Mouse (Mus musculus) forebrain, postnatal 0 days (tissue): Measurements from ENCODE around the gene Isoc2b. TPM values are rescaled to one million over a fixed set of nuclear protein-coding genes. Genes with fewer than 3 reads are reported as not detected.

Experiments used
- ATAC-seq: fragments of 200-750 bp; cut with Nextera tagmentation; 2 replicates; pipeline ENCODE4 v1.8.0; 2017; ENCODE audit warnings: mild to moderate bottlenecking, moderate library complexity
- DNase-seq: peaks from one replicate; pipeline ENCODE4 v3.0.0-alpha.2; 2015
- H3K27ac ChIP-seq: fragments of 300-500 bp; sonication (generic); 2 replicates; pipeline ENCODE4 v1.5.1; 2014; ENCODE audit warnings: low read depth, mild to moderate bottlenecking, antibody characterized with exemption, low read length, moderate library complexity, mixed read lengths
- H3K27me3 ChIP-seq: fragments of 300-500 bp; sonication (generic); 2 replicates; pipeline ENCODE4 v1.6.1; 2014; ENCODE audit warnings: mild to moderate bottlenecking, low read length, mixed read lengths; ENCODE audit not compliant: insufficient read depth
- H3K36me3 ChIP-seq: fragments of 300-500 bp; sonication (generic); 2 replicates; pipeline ENCODE4 v1.6.1; 2014; ENCODE audit warnings: mild to moderate bottlenecking, moderate library complexity; ENCODE audit not compliant: insufficient read depth
- H3K4me1 ChIP-seq: fragments of 300-500 bp; sonication (generic); 2 replicates; pipeline ENCODE4 v1.6.1; 2014; ENCODE audit warnings: antibody characterized with exemption; ENCODE audit not compliant: insufficient read depth
- H3K4me2 ChIP-seq: fragments of 300-500 bp; sonication (generic); 2 replicates; pipeline ENCODE4 v1.6.1; 2014; ENCODE audit warnings: low read depth, mild to moderate bottlenecking, moderate library complexity
- H3K4me3 ChIP-seq: fragments of 300-500 bp; sonication (generic); 2 replicates; pipeline ENCODE4 v1.5.1; 2014; ENCODE audit warnings: low read depth, low read length, mixed read lengths
- H3K9ac ChIP-seq: fragments of 300-500 bp; sonication (generic); 2 replicates; pipeline ENCODE4 v1.6.1; 2014; ENCODE audit warnings: mild to moderate bottlenecking
- H3K9me3 ChIP-seq: fragments of 300-500 bp; sonication (generic); 2 replicates; pipeline ENCODE4 v1.6.1; 2016; ENCODE audit warnings: low read length
- CTCF ChIP-seq: sonication (generic); IDR thresholded peaks from 2 replicates; pipeline ENCODE4 v1.5.1; 2016; ENCODE audit warnings: antibody characterized with exemption, control low read depth, low read depth
- WGBS: fragments of 180-500 bp; shearing (Covaris S2); extraction: QIAGEN DNeasy Blood & Tissue Kit; methylation state at CpG from one replicate; pipeline ENCODE4 v1.1.7; 2014; 5-methylcytosine and 5-hydroxymethylcytosine counted together
- polyA plus RNA-seq: library from polyadenylated mRNA; unstranded; fragments of >200 nt; fragmentation: Nextera tagmentation; extraction: Ambion mirVana; gene quantifications from 2 replicates; pipeline ENCODE4 v1.2.1, GENCODE M21; 2015
- total RNA-seq: library from RNA; depleted of rRNA; stranded (reverse); fragments of >200 nt; gene quantifications from 2 replicates; pipeline ENCODE4 v1.2.3, GENCODE M21; 2014; rRNA removed

Gene Isoc2b
- total and polyA plus RNA-seq, 2 experiments from 2014 or later: 2.5 to 3.7 TPM

DNA sequence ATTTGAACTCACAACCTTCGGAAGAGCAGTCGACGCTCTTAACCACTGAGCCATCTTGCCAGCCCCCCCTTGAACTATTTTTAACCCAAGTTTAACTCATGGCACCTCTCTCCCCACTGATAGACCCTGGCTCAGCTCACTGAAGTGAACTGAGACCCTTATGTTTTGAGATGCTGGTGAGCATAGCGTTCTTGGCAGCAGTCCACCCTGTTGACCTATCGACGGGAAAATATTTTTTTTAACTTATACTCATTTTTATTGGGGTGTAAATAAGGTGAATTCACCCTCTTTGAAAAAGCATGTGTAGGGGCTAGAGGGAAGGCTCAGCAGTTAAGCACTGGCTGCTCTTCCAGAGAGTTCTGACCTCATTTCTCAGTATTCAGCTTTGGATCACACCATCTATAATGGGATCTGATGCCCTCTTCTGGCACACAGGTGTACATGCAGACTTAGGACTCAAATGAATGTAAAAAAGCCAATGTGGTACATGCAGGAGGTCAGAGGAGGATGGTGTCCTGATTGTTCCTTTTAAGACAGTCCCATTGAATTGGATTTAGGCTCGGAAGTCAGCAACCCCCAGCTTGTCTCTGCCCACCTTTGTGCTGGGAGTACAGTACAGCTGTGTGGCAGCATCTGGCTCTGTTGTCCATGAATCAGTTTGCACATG lies 74.2 kb downstream of the Isoc2b start:
- peak; percentile 25; the same call in 1 of the 2 replicates for ATAC-seq
- H3K9ac ChIP-seq: no peak overlapping the region
- DNase-seq: peak; percentile 68
- no peak overlapping the region for H3K4me2 ChIP-seq
- H3K36me3 ChIP-seq: peaks cover 26% of the 10 kb centered on the region
- WGBS: 69% methylated on average over 7 of the region's 7 CpGs
- H3K9me3 ChIP-seq: no peaks in the 10 kb centered on the region
- 0 out of 2 replicates have a peak, but pooled peaks cover 4% of the 10 kb centered on the region for H3K4me1 ChIP-seq
- no peak overlapping the region for H3K27ac ChIP-seq
- no peaks in the 10 kb centered on the region for H3K27me3 ChIP-seq
- TF ChIP-seq CTCF: peak; percentile 79
- no peak overlapping the region for H3K4me3 ChIP-seq

Other genes starting within 250 kb of the Isoc2b start
Only the 30 nearest of the 33 such genes appear.
- gene Hspbp1, start 185.2 kb downstream of the Isoc2b start, total RNA-seq: 188 and 219 TPM in 2 replicates
- gene Hspbp1, start 185.2 kb downstream of the Isoc2b start, polyA plus RNA-seq: 206 and 214 TPM in 2 replicates
- gene Brsk1, start 179.7 kb downstream of the Isoc2b start, total RNA-seq: 188 and 205 TPM in 2 replicates
- 4.6 and 6.2 TPM in 2 replicates for gene Brsk1, start 179.7 kb downstream of the Isoc2b start, polyA plus RNA-seq
- not detected in 2 replicates for gene Tmem150b, start 145.0 kb downstream of the Isoc2b start, total RNA-seq
- 0.18 TPM in 1 of 2 replicates, not detected in the other for gene Tmem150b, start 145.0 kb downstream of the Isoc2b start, polyA plus RNA-seq
- 36.8 and 59.1 TPM in 2 replicates for gene Kmt5c, start 130.1 kb downstream of the Isoc2b start, total RNA-seq
- 32.3 and 35.1 TPM in 2 replicates for gene Kmt5c, start 130.1 kb downstream of the Isoc2b start, polyA plus RNA-seq
- gene Cox6b2, start 117.2 kb downstream of the Isoc2b start, total RNA-seq: 3.8 and 4.8 TPM in 2 replicates
- 19.8 and 23.3 TPM in 2 replicates for gene Cox6b2, start 117.2 kb downstream of the Isoc2b start, polyA plus RNA-seq
- gene Fam71e2, start 99.0 kb downstream of the Isoc2b start, total RNA-seq: not detected in 2 replicates
- gene Fam71e2, start 99.0 kb downstream of the Isoc2b start, polyA plus RNA-seq: not detected in 2 replicates
- gene Il11, start 87.4 kb downstream of the Isoc2b start, total RNA-seq: 1.2 and 2.6 TPM in 2 replicates
- gene Il11, start 87.4 kb downstream of the Isoc2b start, polyA plus RNA-seq: 1.2 and 2.1 TPM in 2 replicates
- not detected in 2 replicates for gene Tmem190, start 87.3 kb downstream of the Isoc2b start, total RNA-seq
- not detected in 2 replicates for gene Tmem190, start 87.3 kb downstream of the Isoc2b start, polyA plus RNA-seq
- gene Tmem238, start 80.6 kb downstream of the Isoc2b start, total RNA-seq: 7.3 and 10.1 TPM in 2 replicates
- gene Tmem238, start 80.6 kb downstream of the Isoc2b start, polyA plus RNA-seq: 13.3 and 15.0 TPM in 2 replicates
- 161 and 191 TPM in 2 replicates for gene Rpl28, start 77.4 kb downstream of the Isoc2b start, total RNA-seq
- gene Rpl28, start 77.4 kb downstream of the Isoc2b start, polyA plus RNA-seq: 313 and 332 TPM in 2 replicates
- gene Ube2s, start 57.7 kb downstream of the Isoc2b start, total RNA-seq: 300 and 347 TPM in 2 replicates
- gene Ube2s, start 57.7 kb downstream of the Isoc2b start, polyA plus RNA-seq: 232 and 259 TPM in 2 replicates
- gene Shisa7, start 25.6 kb downstream of the Isoc2b start, total RNA-seq: 52.4 and 66.6 TPM in 2 replicates
- 6.8 and 9.4 TPM in 2 replicates for gene Shisa7, start 25.6 kb downstream of the Isoc2b start, polyA plus RNA-seq
- gene Isoc2a, start 6.9 kb upstream of the Isoc2b start, total RNA-seq: 4.8 and 4.9 TPM in 2 replicates
- gene Isoc2a, start 6.9 kb upstream of the Isoc2b start, polyA plus RNA-seq: 0.26 and 0.39 TPM in 2 replicates
- gene Gm36210, start 36.3 kb upstream of the Isoc2b start, total RNA-seq: 0.48 and 0.85 TPM in 2 replicates
- 0.29 and 0.47 TPM in 2 replicates for gene Gm36210, start 36.3 kb upstream of the Isoc2b start, polyA plus RNA-seq
- 5.4 and 9.2 TPM in 2 replicates for gene Zfp628, start 45.0 kb upstream of the Isoc2b start, total RNA-seq
- 5.8 and 6.0 TPM in 2 replicates for gene Zfp628, start 45.0 kb upstream of the Isoc2b start, polyA plus RNA-seq
- gene Nat14, start 51.8 kb upstream of the Isoc2b start, total RNA-seq: 45.5 and 69.9 TPM in 2 replicates
- 20.5 and 54.3 TPM in 2 replicates for gene Nat14, start 51.8 kb upstream of the Isoc2b start, polyA plus RNA-seq
- gene Ssc5d, start 55.5 kb upstream of the Isoc2b start, total RNA-seq: 0.54 and 1.7 TPM in 2 replicates
- 0.51 and 0.63 TPM in 2 replicates for gene Ssc5d, start 55.5 kb upstream of the Isoc2b start, polyA plus RNA-seq
- not detected in 2 replicates for gene Sbk2, start 94.1 kb upstream of the Isoc2b start, total RNA-seq
- gene Sbk2, start 94.1 kb upstream of the Isoc2b start, polyA plus RNA-seq: not detected in 2 replicates
- 0.23 and 0.76 TPM in 2 replicates for gene Sbk3, start 100.9 kb upstream of the Isoc2b start, total RNA-seq
- 0.39 and 0.76 TPM in 2 replicates for gene Sbk3, start 100.9 kb upstream of the Isoc2b start, polyA plus RNA-seq
- 34.6 and 34.7 TPM in 2 replicates for gene Zfp579, start 125.9 kb upstream of the Isoc2b start, total RNA-seq
- gene Zfp579, start 125.9 kb upstream of the Isoc2b start, polyA plus RNA-seq: 36.7 and 42.6 TPM in 2 replicates
- gene Zfp524, start 144.2 kb upstream of the Isoc2b start, total RNA-seq: 4.6 and 6.4 TPM in 2 replicates
- 5.0 and 5.3 TPM in 2 replicates for gene Zfp524, start 144.2 kb upstream of the Isoc2b start, polyA plus RNA-seq
- gene Fiz1, start 144.4 kb upstream of the Isoc2b start, total RNA-seq: 30.0 and 33.9 TPM in 2 replicates
- gene Fiz1, start 144.4 kb upstream of the Isoc2b start, polyA plus RNA-seq: 26.9 and 28.6 TPM in 2 replicates
- not detected in 2 replicates for gene Gm44973, start 145.2 kb upstream of the Isoc2b start, total RNA-seq
- 3.1 TPM in 2 replicates for gene Gm44973, start 145.2 kb upstream of the Isoc2b start, polyA plus RNA-seq
- 27.3 and 33.3 TPM in 2 replicates for gene Zfp865, start 150.1 kb upstream of the Isoc2b start, total RNA-seq
- 5.6 and 5.8 TPM in 2 replicates for gene Zfp865, start 150.1 kb upstream of the Isoc2b start, polyA plus RNA-seq
- gene Ccdc106, start 150.3 kb upstream of the Isoc2b start, total RNA-seq: 70.7 and 104 TPM in 2 replicates
- 69.7 and 79.8 TPM in 2 replicates for gene Ccdc106, start 150.3 kb upstream of the Isoc2b start, polyA plus RNA-seq
- gene 4632433K11Rik, start 163.9 kb upstream of the Isoc2b start, total RNA-seq: 0.24 TPM in 1 of 2 replicates, not detected in the other
- gene 4632433K11Rik, start 163.9 kb upstream of the Isoc2b start, polyA plus RNA-seq: not detected in 2 replicates
- 5.2 and 5.6 TPM in 2 replicates for gene Zfp784, start 168.2 kb upstream of the Isoc2b start, total RNA-seq
- gene Zfp784, start 168.2 kb upstream of the Isoc2b start, polyA plus RNA-seq: 4.1 and 5.0 TPM in 2 replicates
- gene Zfp580, start 181.3 kb upstream of the Isoc2b start, total RNA-seq: 26.2 and 42.1 TPM in 2 replicates
- 132 and 135 TPM in 2 replicates for gene Zfp580, start 181.3 kb upstream of the Isoc2b start, polyA plus RNA-seq
- 179 and 184 TPM in 2 replicates for gene U2af2, start 191.9 kb upstream of the Isoc2b start, total RNA-seq
- gene U2af2, start 191.9 kb upstream of the Isoc2b start, polyA plus RNA-seq: 92.7 and 101 TPM in 2 replicates
- 341 and 347 TPM in 2 replicates for gene Epn1, start 210.0 kb upstream of the Isoc2b start, total RNA-seq
- 126 and 127 TPM in 2 replicates for gene Epn1, start 210.0 kb upstream of the Isoc2b start, polyA plus RNA-seq